Mouse (Mus musculus): ENCODE measurements around the gene Gsta1. TPM values are rescaled to one million over a fixed set of nuclear protein-coding genes. Genes with fewer than 3 reads are reported as not detected.
"Not testable (repeated sequence)": the region's sequence is repeated elsewhere in the genome, so short reads cannot be mapped to it uniquely, and the experiment has no call there.

The Gsta1 gene
- 6.8 and 7.6 TPM in 2 replicates for polyA plus RNA-seq (2012; rRNA removed)

GRCm38 (mm10) chr9:78230461-78230860 is at the start of gene Gsta1:
Gene Gsta1, plus strand, starts transcription at chr9:78230656.
- not testable (repeated sequence) for DNase-seq (ENCODE audit: low spot score)

GRCm38 (mm10) chr9:78182474-78182873 is 48.0 kb upstream of the Gsta1 start, which contains the start of gene Gsta4:
Gene Gsta4, plus strand, starts transcription at chr9:78182774.
- not testable (repeated sequence) for DNase-seq (ENCODE audit: low spot score)

GRCm38 (mm10) chr9:78185686-78186085 is 44.8 kb upstream of the Gsta1 start:
- no peak for DNase-seq (ENCODE audit: low spot score)

DNA sequence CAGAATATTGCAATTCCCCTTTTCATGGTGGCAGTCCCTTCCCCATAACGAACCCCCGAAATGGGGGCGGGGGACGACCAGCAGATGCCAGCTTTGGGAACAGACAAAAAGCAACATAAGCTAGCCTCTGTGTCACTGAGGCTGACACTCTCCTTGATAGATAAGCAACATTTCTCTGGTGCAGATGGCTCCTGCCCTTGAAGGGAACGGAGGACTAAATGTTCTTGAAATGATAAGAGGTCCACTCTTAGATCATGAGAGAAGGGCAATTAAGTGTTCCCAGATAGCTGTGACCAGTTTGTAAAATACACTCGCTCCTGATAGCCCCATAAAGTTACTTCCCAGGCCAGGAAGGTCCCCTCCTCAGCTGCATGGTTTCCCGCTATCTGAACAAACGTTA is 41.5 kb upstream of the Gsta1 start:
- no peak for DNase-seq (ENCODE audit: low spot score)

- no peak for DNase-seq (ENCODE audit: low spot score)
These were observed 39.5 kb upstream of the Gsta1 start for GRCm38 (mm10) chr9:78190651-78191634.

GRCm38 (mm10) chr9:78191736-78192135 is 38.7 kb upstream of the Gsta1 start:
- no peak for DNase-seq (ENCODE audit: low spot score)

- DNase-seq (ENCODE audit: low spot score): no peak
These were observed 36.4 kb upstream of the Gsta1 start for GRCm38 (mm10) chr9:78193902-78194597.

DNA sequence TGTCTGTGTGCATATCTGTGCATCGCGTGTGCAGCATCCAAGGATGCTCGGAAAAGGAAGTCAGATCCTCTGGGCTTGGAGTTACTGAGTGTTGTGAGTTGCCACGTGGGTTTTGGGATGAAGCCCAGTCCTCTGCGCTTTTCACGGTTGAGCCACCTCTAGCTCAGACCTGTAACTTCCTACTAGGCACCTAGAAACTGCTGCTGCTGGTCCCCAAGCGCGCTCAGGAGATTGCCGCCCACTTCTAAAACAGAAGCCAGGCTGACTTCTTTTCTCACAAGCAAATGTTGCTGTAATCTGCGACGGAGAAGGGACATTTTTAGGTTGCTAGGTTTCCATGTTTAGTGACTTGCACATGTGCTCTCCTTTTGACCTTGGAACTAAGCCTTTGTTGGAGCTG is 35.4 kb upstream of the Gsta1 start:
- no peak for DNase-seq (ENCODE audit: low spot score)

GRCm38 (mm10) chr9:78197801-78198200 is 32.7 kb upstream of the Gsta1 start:
- no peak for DNase-seq (ENCODE audit: low spot score)

GRCm38 (mm10) chr9:78204194-78204593 is 26.3 kb upstream of the Gsta1 start:
- no peak for DNase-seq (ENCODE audit: low spot score)

DNA sequence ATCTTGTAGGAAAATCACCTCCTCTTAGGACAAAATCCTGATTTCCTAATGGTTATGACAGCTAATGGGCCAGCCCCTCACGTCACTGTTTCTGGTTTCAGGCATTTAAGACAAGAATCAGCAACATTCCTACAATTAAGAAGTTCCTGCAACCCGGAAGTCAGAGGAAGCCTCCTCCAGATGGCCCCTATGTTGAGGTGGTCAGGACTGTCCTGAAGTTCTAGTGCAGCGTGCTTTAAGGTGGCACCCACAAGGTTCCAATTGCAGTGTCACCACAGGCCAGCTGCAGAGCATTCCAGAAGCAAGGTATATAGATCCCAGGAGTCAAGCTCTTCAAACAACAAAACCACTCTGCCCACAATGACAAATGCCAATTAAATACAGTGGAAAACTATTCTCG is 21.5 kb upstream of the Gsta1 start:
- DNase-seq (ENCODE audit: low spot score): no peak

DNA sequence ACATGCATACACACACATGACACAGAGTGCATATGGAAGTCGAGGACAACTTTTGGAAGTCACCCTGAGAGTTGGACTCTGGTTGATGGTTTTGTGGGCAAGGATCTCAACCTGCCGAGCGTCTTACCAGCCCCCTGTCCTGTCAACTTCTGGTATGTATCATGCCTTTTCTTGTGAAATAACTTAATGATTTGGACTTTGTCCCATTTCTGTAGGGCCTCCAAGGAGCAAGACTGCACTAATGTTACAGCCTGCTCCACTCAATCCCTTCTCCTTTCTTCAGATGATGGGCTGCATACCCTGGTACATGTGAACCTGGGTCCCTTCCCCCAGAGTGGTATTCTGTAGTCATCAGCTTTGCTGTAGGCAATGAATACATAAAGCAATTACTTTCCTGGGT is 20.4 kb upstream of the Gsta1 start:
- peak; percentile 17 for DNase-seq (ENCODE audit: low spot score)

- peak; percentile 12 for DNase-seq (ENCODE audit: low spot score)
These were observed 19.6 kb upstream of the Gsta1 start for GRCm38 (mm10) chr9:78210821-78211220.

- DNase-seq (ENCODE audit: low spot score): peak; percentile 15
These were observed 18.9 kb upstream of the Gsta1 start for GRCm38 (mm10) chr9:78211521-78211920.

DNA sequence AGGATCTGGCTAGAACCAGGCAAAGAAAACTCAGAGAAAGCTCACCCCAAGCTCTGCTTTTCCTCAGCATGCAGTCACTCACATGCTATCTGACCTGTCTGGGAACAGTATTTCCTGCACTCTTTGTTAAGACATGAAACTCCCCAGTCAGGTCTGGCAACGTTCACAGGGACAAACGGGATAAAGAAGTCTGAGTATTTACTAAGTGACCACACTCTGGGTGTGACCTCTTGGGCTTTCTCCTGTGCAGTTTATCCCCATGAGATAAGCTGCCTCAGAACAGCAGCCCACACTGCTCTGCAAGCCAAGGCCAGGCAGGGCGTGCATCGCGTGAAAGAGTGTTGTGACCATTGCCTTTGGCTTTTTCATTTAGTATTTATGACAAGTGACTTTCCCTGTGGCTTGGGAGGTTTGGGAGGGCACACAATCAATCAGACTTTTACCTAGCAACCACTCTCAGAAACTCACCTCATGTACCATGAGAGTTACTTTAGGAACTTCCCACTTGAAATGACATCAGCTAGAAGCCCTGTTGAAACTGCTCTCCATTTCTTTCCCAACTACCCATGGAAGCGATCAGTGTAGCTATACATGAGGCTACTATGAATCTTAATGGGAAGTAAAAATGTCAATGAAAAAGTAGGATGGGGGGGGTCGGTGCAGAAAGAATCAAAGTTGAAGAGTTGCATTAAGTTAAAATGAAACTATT is 18.0 kb upstream of the Gsta1 start:
- no peak for DNase-seq (ENCODE audit: low spot score)

GRCm38 (mm10) chr9:78217074-78217473 is 13.4 kb upstream of the Gsta1 start:
- DNase-seq (ENCODE audit: low spot score): no peak

GRCm38 (mm10) chr9:78222616-78223015 is 7.8 kb upstream of the Gsta1 start:
- DNase-seq (ENCODE audit: low spot score): no peak

DNA sequence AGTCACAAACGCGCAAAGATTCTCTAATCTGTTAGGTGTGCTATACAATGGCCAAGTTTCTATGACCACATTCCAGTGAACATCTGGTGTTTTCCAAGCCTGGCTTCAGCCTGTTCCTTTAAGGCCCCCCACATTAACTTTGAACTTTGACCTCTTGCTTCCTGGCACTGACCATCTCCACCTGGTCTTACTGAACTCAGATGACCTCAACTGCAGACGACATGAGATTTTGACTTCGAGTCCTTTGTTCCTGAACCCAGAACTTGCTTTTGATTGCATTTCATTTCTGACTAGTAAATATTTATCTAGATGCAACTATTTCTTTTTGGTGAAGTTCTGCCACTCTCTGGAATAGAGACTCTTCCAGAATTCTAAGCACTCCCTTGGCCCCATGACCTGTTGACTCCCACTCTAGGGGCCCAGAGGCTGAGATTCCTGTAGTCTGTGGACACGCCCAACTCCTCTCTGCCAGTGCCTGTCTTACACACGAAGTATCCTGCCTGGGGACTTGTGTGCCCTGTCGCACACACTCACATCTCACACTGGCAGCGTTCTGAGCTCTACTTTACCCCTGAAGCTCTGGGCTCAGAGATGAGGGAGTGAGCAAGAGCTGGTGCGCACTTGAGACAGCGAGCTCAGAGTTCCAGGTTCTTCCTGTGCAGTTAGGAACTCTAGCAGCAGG is 7.1 kb upstream of the Gsta1 start:
- no peak for DNase-seq (ENCODE audit: low spot score)

DNA sequence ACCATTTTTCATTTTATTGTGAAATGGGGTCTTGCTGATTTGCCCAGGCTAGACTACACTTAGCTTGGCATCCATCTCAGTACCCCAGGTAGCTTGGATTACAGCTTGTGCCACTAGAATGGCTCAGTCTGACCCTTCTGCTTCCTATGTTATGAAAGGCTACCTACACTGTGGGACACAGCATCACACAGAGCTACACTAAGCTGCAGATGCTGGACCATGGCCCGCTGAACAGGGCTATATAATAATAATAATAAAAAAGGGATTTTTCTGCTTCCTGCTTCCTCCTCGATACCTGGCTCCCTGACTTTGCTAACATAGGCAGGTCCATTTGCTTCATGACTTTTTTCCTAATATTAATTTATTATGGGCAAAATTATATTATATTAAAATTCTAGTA is 6.0 kb upstream of the Gsta1 start:
- DNase-seq (ENCODE audit: low spot score): no peak

- no peak for DNase-seq (ENCODE audit: low spot score)
These were observed 5.2 kb upstream of the Gsta1 start for GRCm38 (mm10) chr9:78225304-78225703.

GRCm38 (mm10) chr9:78228122-78228521 is 2.3 kb upstream of the Gsta1 start:
- no peak for DNase-seq (ENCODE audit: low spot score)

All from urinary bladder, adult 2 months (tissue).